Mouse (Mus musculus) kidney, embryonic 16.5 days (tissue): Measurements from ENCODE around the gene Clic6. TPM values are rescaled to one million over a fixed set of nuclear protein-coding genes. Genes with fewer than 3 reads are reported as not detected.

ENCODE experiments used
- ATAC-seq: fragments of 200-750 bp; cut with Nextera tagmentation; 2 replicates; pipeline ENCODE4 v1.8.0; 2017; ENCODE audit warnings: moderate TSS enrichment; ENCODE audit not compliant: low FRiP score, low TSS enrichment
- H3K27ac ChIP-seq: fragments of 300-500 bp; sonication (generic); 2 replicates; pipeline ENCODE4 v1.5.1; 2014; ENCODE audit warnings: low read length
- H3K27me3 ChIP-seq: fragments of 300-500 bp; sonication (generic); 2 replicates; pipeline ENCODE4 v1.6.1; 2014; ENCODE audit warnings: low read length, control low read depth, mixed read lengths; ENCODE audit not compliant: insufficient read depth
- H3K36me3 ChIP-seq: fragments of 300-500 bp; sonication (generic); 2 replicates; pipeline ENCODE4 v1.6.1; 2014; ENCODE audit warnings: low read length, control low read depth, mixed read lengths; ENCODE audit not compliant: insufficient read depth
- H3K4me1 ChIP-seq: fragments of 300-500 bp; sonication (generic); 2 replicates; pipeline ENCODE4 v1.6.1; 2014; ENCODE audit warnings: low read length, control low read depth, mixed read lengths; ENCODE audit not compliant: insufficient read depth
- H3K4me2 ChIP-seq: fragments of 300-500 bp; sonication (generic); replicated peaks from 2 replicates; pipeline ENCODE4 v1.6.1; 2014; ENCODE audit warnings: low read depth, low read length
- H3K4me3 ChIP-seq: fragments of 300-500 bp; sonication (generic); 2 replicates; pipeline ENCODE4 v1.5.1; 2014; ENCODE audit warnings: mild to moderate bottlenecking, low read length
- H3K9ac ChIP-seq: fragments of 300-500 bp; sonication (generic); replicated peaks from 2 replicates; pipeline ENCODE4 v1.6.1; 2014; ENCODE audit warnings: low read length
- H3K9me3 ChIP-seq: fragments of 300-500 bp; sonication (generic); 2 replicates; pipeline ENCODE4 v1.6.1; 2016; ENCODE audit warnings: low read length, control low read depth
- WGBS: fragments of 180-500 bp; shearing (Covaris S2); extraction: QIAGEN DNeasy Blood & Tissue Kit; methylation state at CpG from one replicate; pipeline ENCODE4 v1.1.7; 2014; 5-methylcytosine and 5-hydroxymethylcytosine counted together
- polyA plus RNA-seq: library from polyadenylated mRNA; unstranded; fragments of >200 nt; fragmentation: Nextera tagmentation; extraction: Ambion mirVana; gene quantifications from 2 replicates; pipeline ENCODE4 v1.2.1, GENCODE M21; 2015

The Clic6 gene
- polyA plus RNA-seq, 1 experiment from 2014 or later, result 8.1 TPM

DNA sequence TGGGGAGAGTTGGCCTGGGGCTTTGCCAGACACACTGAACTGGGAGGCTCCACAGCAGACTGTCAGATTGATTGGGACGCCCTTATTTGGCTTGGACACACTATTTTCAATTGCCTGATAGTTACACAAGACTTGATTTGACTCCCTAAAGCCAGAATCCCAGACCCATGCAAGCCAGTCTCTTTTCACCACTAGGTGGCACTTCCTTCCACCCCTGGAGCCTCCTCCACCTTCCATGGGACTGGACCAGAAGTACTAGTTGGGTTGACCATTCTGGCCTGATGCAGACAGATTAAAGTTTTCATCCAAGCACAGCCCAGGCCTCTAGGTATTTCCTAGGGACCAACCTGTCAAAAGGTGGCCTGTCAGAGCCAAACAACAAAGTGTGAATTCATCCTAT, 58.7 kb downstream of the Clic6 start:
- Histone ChIP-seq H3K36me3 (no peaks in the 10 kb centered on the region), H3K4me1 (no peaks in the 10 kb centered on the region), H3K9me3 (no peaks in the 10 kb centered on the region), H3K27me3 (no peaks in the 10 kb centered on the region), H3K27ac (no peak overlapping the region), H3K4me2 (no peak overlapping the region), H3K9ac (no peak overlapping the region), H3K4me3 (no peak overlapping the region)
- 62% methylated on average over 1 of the region's 1 CpGs for WGBS
- no peak for ATAC-seq

GRCm38 (mm10) chr16:92548651-92549050, 63.1 kb downstream of the Clic6 start:
- H3K27me3 ChIP-seq, result no peaks in the 10 kb centered on the region
- H3K4me1 ChIP-seq, result no peaks in the 10 kb centered on the region
- no peak for ATAC-seq
- no peak overlapping the region for H3K4me3 ChIP-seq
- no peaks in the 10 kb centered on the region for H3K9me3 ChIP-seq
- H3K9ac ChIP-seq, result no peak overlapping the region
- H3K4me2 ChIP-seq, result no peak overlapping the region
- WGBS, result 89% methylated on average over 9 of the region's 9 CpGs
- H3K36me3 ChIP-seq, result no peaks in the 10 kb centered on the region
- no peak overlapping the region for H3K27ac ChIP-seq

GRCm38 (mm10) chr16:92551266-92552105, 66.0 kb downstream of the Clic6 start:
- Histone ChIP-seq H3K4me2 (no peak overlapping the region), H3K4me1 (no peaks in the 10 kb centered on the region), H3K9ac (no peak overlapping the region), H3K36me3 (no peaks in the 10 kb centered on the region), H3K4me3 (no peak overlapping the region), H3K9me3 (no peaks in the 10 kb centered on the region), H3K27ac (no peak overlapping the region), H3K27me3 (no peaks in the 10 kb centered on the region)
- WGBS, result 76% methylated on average over 13 of the region's 13 CpGs
- ATAC-seq, result no peak

DNA sequence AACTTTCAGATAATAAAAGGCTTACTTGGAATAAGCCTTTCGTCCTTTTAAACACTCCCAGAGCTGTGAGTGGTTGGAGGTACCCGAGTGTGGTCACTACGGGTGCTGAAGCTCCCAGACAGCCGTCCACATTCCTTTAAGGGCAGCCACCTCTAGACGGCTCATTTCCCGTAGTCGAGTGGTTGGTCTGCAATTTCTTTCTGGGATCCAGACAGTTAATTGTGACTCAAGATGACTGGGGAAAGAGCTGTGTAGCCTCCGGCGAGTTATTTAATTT, 66.5 kb downstream of the Clic6 start:
- 45% methylated on average over 9 of the region's 9 CpGs for WGBS
- H3K27me3 ChIP-seq, result no peaks in the 10 kb centered on the region
- no peak overlapping the region for H3K9ac ChIP-seq

GRCm38 (mm10) chr16:92552858-92553257, 67.3 kb downstream of the Clic6 start:
- WGBS, result 17% methylated on average over 11 of the region's 11 CpGs
- Histone ChIP-seq H3K27ac (no peak overlapping the region), H3K27me3 (no peaks in the 10 kb centered on the region), H3K4me1 (no peaks in the 10 kb centered on the region), H3K36me3 (no peaks in the 10 kb centered on the region), H3K9ac (no peak overlapping the region), H3K4me3 (no peak overlapping the region), H3K4me2 (no peak overlapping the region), H3K9me3 (no peaks in the 10 kb centered on the region)
- ATAC-seq, result no peak

More for the DNA sequence above, 66.5 kb downstream of the Clic6 start:
- Histone ChIP-seq H3K4me1 (no peaks in the 10 kb centered on the region), H3K9me3 (no peaks in the 10 kb centered on the region), H3K4me2 (no peak overlapping the region), H3K36me3 (no peaks in the 10 kb centered on the region), H3K4me3 (no peak overlapping the region), H3K27ac (no peak overlapping the region)
- ATAC-seq, result no peak

- H3K4me3 ChIP-seq, result no peak overlapping the region
- H3K9me3 ChIP-seq, result no peaks in the 10 kb centered on the region
- H3K9ac ChIP-seq, result no peak overlapping the region
- ATAC-seq, result no peak
- no peak overlapping the region for H3K27ac ChIP-seq
- no peaks in the 10 kb centered on the region for H3K36me3 ChIP-seq
- no peaks in the 10 kb centered on the region for H3K27me3 ChIP-seq
- H3K4me1 ChIP-seq, result no peaks in the 10 kb centered on the region
- no peak overlapping the region for H3K4me2 ChIP-seq
- 88% methylated on average over 1 of the region's 1 CpGs for WGBS
Observed at GRCm38 (mm10) chr16:92555051-92555450, 69.5 kb downstream of the Clic6 start.

GRCm38 (mm10) chr16:92565291-92565690, 79.8 kb downstream of the Clic6 start:
- H3K9ac ChIP-seq, result no peak overlapping the region
- no peak overlapping the region for H3K4me3 ChIP-seq
- ATAC-seq, result no peak
- peaks cover 4% of the 10 kb centered on the region; the same call in 1 of the 2 replicates for H3K4me1 ChIP-seq
- peaks cover 14% of the 10 kb centered on the region for H3K27me3 ChIP-seq
- no peaks in the 10 kb centered on the region for H3K9me3 ChIP-seq
- no peaks in the 10 kb centered on the region for H3K36me3 ChIP-seq
- H3K27ac ChIP-seq, result no peak overlapping the region
- H3K4me2 ChIP-seq, result peak overlapping the region; percentile 33
- WGBS, result 58% methylated on average over 11 of the region's 11 CpGs

DNA sequence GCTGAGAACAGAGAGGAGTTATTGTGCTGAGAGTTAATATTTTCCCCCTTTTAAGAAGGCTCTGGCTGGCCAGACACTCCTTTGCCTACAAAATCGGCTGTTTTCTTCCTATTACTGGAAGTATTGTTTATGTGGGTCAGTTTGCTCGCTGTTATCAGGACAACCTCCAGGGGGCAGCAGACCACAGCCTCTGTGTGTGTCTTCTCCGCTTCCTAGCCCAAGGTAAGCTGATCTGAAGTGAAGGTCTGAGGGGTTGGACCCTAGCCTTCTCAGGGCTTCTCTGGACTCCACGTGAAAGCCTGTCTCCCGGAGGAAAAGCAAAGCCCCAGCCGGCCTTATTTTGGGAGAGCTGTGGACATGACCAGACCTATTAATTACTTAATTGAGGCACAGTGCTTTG, 80.2 kb downstream of the Clic6 start:
- ATAC-seq, result no peak
- Histone ChIP-seq H3K4me2 (peak overlapping the region; percentile 33), H3K9me3 (no peaks in the 10 kb centered on the region), H3K4me3 (no peak overlapping the region), H3K27me3 (peaks cover 12% of the 10 kb centered on the region), H3K27ac (no peak overlapping the region), H3K36me3 (no peaks in the 10 kb centered on the region), H3K4me1 (peaks cover 4% of the 10 kb centered on the region; the same call in 1 of the 2 replicates), H3K9ac (peak overlapping the region; percentile 35; the same call in 1 of the 2 replicates)
- 0% methylated on average over 6 of the region's 6 CpGs for WGBS

- Histone ChIP-seq H3K9me3 (no peaks in the 10 kb centered on the region), H3K4me2 (no peak overlapping the region), H3K9ac (peak overlapping the region; percentile 35; the same call in 1 of the 2 replicates), H3K36me3 (no peaks in the 10 kb centered on the region), H3K4me3 (no peak overlapping the region), H3K4me1 (peaks cover 4% of the 10 kb centered on the region; the same call in 1 of the 2 replicates), H3K27me3 (peaks cover 12% of the 10 kb centered on the region), H3K27ac (no peak overlapping the region)
- ATAC-seq, result no peak
- 25% methylated on average over 5 of the region's 5 CpGs for WGBS
Observed at GRCm38 (mm10) chr16:92566146-92566545, 80.6 kb downstream of the Clic6 start.

- 96% methylated on average over 11 of the region's 11 CpGs for WGBS
- no peaks in the 10 kb centered on the region for H3K4me1 ChIP-seq
- no peak overlapping the region for H3K27ac ChIP-seq
- ATAC-seq, result no peak
- H3K36me3 ChIP-seq, result no peaks in the 10 kb centered on the region
- peaks cover 5% of the 10 kb centered on the region; the same call in 1 of the 2 replicates for H3K27me3 ChIP-seq
- H3K4me2 ChIP-seq, result no peak overlapping the region
- no peak overlapping the region for H3K4me3 ChIP-seq
- no peak overlapping the region for H3K9ac ChIP-seq
- H3K9me3 ChIP-seq, result no peaks in the 10 kb centered on the region; the same call in 1 of the 2 replicates
Observed at GRCm38 (mm10) chr16:92571246-92571645, 85.7 kb downstream of the Clic6 start.
